Mouse (Mus musculus) olfactory bulb, adult 2 months (tissue): ENCODE measurements around the gene Gdf3. TPM values are rescaled to one million over a fixed set of nuclear protein-coding genes. Genes with fewer than 3 reads are reported as not detected.
"Not testable (repeated sequence)": the region's sequence is repeated elsewhere in the genome, so short reads cannot be mapped to it uniquely, and the experiment has no call there.

Experiments used
- H3K27ac ChIP-seq: fragments of 200-500 bp; 2 replicates; pipeline ENCODE4 v1.5.1; 2012; ENCODE audit warnings: low read depth, low read length; ENCODE audit not compliant: insufficient read depth
- H3K4me1 ChIP-seq: fragments of 200-500 bp; 2 replicates; pipeline ENCODE4 v1.6.1; 2012; ENCODE audit warnings: low read length; ENCODE audit not compliant: control insufficient read depth, insufficient read depth
- H3K4me3 ChIP-seq: fragments of 200-500 bp; 2 replicates; pipeline ENCODE4 v1.5.1; 2012; ENCODE audit warnings: mild to moderate bottlenecking, low read depth, low read length, moderate library complexity; ENCODE audit not compliant: insufficient read depth
- CTCF ChIP-seq: fragments of 200-500 bp; IDR thresholded peaks from 2 replicates; pipeline ENCODE4 v1.5.1; 2012; ENCODE audit warnings: low read depth, mild to moderate bottlenecking, low read length, moderate library complexity; ENCODE audit not compliant: insufficient read depth
- POLR2A ChIP-seq: fragments of 200-500 bp; IDR thresholded peaks from 2 replicates; pipeline ENCODE4 v1.6.1; 2012; ENCODE audit warnings: mild to moderate bottlenecking, low read depth, low read length, moderate library complexity; ENCODE audit not compliant: insufficient read depth
- WGBS: fragments of 180-500 bp; shearing (Covaris S2); methylation state at CpG from one replicate; pipeline ENCODE4 v1.1.7; 2018; 5-methylcytosine and 5-hydroxymethylcytosine counted together
- polyA plus RNA-seq: library from polyadenylated mRNA; stranded (reverse); fragments of >200 nt; gene quantifications from 2 replicates; pipeline ENCODE4 v1.2.4, GENCODE M21; 2012; ENCODE audit warnings: low replicate concordance; ENCODE audit not compliant: missing spikeins, insufficient read depth, insufficient read length

Gdf3 gene
- polyA plus RNA-seq, 1 experiment = not detected

DNA sequence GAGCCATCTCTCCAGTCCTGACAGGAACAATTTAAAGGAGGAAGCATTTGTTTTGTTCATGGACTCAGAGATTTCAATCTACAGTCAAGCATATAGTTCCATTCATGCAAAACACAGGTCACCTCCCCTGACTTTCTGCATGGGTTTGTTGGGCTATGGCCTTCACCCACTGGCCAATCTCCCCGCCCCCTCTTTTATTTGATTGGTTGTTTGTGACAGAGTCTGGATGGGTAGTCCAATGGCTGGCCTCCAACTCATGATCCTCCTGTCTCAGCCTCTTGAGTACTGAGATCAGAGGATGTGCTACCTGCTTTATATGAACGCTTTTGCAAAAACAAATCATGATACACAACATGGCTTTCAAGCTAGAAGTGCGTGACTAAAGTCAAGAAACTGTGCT lies 32.9 kb downstream of the Gdf3 start:
- Histone ChIP-seq H3K27ac (no peak overlapping the region), H3K4me3 (no peak overlapping the region), H3K4me1 (no peaks in the 10 kb centered on the region)
- 97% methylated on average over 3 of the region's 3 CpGs for WGBS
- no peak for TF ChIP-seq POLR2A
- no peak for TF ChIP-seq CTCF

DNA sequence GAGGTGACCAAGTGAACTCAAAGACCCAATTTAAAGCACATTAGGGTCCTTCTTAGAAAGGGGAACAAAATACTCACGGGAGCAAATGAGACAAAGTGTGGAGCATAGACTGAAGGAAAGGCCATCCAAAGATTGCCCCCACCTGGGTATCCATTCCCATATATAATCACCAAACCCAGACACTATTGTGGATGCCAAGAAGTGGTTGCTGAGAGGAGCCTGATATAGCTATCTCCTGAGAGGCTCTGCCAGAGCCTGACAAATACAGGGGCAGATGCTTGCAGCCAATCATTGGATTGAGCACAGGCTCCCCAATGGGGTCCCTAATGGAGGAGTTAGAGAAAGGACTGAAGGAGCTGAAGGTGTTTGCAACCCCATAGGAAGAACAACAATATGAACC lies 34.9 kb downstream of the Gdf3 start:
- H3K4me3 ChIP-seq, H3K4me1 ChIP-seq, H3K27ac ChIP-seq: not testable (repeated sequence)
- WGBS = 98% methylated on average over 1 of the region's 1 CpGs

DNA sequence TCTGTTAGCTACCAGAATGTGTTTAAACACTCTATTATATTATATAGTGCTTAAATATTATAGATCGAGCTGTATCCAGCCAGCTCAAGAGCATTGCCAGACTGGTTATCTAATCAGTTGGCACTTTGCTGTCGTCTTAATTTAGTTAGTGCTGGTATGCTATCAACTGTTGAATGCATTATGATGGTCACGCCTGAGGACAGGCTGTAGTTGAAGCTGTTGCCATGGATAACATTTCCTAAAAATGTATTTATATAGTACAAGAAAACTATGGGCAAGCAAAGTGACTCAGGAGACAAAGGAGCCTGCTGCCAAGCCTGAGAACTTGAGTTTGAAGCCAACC lies 38.3 kb downstream of the Gdf3 start:
- H3K27ac ChIP-seq = no peak overlapping the region
- TF ChIP-seq POLR2A (no peak), CTCF (no peak)
- H3K4me3 ChIP-seq = no peak overlapping the region
- no peaks in the 10 kb centered on the region for H3K4me1 ChIP-seq
- WGBS = 95% methylated on average over 3 of the region's 3 CpGs

DNA sequence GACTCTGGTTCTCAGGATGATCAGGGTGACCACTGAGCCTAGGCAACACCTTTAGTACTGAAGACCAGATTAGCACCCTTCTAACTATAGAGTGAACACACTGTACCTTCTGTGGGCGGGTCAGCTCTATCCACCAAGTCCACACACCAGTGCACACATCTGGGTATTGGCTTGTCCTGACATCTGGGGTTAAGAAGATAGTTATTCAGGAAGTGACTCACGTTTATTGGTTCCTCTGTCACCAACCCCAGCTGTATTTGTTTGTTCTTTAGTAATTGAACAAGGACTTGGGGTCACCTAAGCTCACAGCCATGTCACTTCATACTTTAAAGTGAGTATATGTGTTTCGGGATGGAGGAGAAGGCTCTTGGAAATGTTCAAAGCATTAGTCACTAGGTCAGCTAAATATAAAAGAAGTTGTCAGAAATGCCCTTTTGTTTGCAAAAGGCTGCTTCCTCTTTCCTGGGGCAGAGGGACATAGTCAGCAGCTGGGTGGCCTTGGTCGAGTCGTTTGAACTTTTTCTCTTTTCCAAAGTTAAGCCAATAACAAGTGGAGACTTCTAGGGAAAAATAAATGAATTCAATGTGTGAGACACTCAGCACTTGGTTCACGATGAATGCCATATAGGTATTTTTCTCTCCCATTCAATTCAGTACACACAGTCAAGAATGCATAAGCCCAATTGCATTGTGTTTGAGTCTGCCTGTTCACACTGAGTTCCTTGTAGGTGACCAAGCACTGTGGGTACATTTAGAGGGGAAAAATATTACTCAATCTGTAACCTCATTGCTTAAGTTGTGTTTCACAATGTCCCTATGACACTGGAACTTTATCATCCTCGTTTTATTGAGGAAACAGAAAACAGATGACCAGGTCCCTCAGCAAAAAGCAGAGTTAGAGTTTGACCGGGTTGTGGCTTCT lies 38.9 kb downstream of the Gdf3 start:
- no peak overlapping the region for H3K27ac ChIP-seq
- H3K4me1 ChIP-seq = no peaks in the 10 kb centered on the region
- H3K4me3 ChIP-seq = no peak overlapping the region
- WGBS = 75% methylated on average over 8 of the region's 8 CpGs
- TF ChIP-seq POLR2A = no peak

DNA sequence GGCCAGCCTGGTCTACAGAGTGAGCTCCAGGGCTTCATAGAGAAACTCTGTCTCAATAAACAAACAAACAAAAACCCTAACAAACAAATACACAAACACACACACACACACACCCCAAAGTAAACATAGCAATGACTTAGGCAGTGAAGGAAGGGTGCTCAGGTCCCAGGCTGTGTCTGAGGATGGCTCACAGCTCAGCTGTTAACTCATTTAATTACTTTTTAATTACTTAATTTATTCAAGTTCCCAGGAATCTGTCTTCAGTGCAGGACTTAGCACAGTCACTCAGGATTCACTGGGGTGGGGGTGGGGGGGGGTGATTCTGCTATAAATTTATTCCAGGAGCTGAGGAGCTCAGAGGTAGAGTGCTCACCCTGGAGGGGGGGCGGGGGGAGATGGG lies 40.1 kb downstream of the Gdf3 start:
- Histone ChIP-seq H3K27ac (no peak overlapping the region), H3K4me1 (no peaks in the 10 kb centered on the region), H3K4me3 (no peak overlapping the region)
- TF ChIP-seq POLR2A (no peak), CTCF (no peak)
- WGBS = 67% methylated on average over 1 of the region's 1 CpGs

DNA sequence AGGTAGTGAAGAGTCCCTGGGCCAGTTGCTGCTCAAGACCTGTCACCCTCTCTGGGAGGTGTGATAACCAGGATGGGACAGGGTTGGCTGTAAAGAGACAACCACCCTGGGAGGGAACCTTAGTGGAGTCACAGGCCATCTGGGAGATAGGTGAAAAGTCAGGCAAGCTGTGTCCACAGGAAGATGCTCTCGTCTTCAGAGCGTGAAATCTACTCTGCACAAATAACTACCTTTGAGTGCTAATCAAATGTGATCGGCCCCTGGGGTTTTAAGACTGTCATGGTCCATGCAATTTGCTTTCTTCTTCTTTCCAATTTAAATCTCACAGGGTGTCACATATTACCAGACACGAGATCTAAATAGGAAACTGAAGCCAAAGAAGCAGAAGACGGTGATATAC lies 40.8 kb downstream of the Gdf3 start:
- Histone ChIP-seq H3K4me3 (no peak overlapping the region), H3K4me1 (no peaks in the 10 kb centered on the region), H3K27ac (no peak overlapping the region)
- TF ChIP-seq CTCF (no peak), POLR2A (no peak)
- 59% methylated on average over 5 of the region's 5 CpGs for WGBS

DNA sequence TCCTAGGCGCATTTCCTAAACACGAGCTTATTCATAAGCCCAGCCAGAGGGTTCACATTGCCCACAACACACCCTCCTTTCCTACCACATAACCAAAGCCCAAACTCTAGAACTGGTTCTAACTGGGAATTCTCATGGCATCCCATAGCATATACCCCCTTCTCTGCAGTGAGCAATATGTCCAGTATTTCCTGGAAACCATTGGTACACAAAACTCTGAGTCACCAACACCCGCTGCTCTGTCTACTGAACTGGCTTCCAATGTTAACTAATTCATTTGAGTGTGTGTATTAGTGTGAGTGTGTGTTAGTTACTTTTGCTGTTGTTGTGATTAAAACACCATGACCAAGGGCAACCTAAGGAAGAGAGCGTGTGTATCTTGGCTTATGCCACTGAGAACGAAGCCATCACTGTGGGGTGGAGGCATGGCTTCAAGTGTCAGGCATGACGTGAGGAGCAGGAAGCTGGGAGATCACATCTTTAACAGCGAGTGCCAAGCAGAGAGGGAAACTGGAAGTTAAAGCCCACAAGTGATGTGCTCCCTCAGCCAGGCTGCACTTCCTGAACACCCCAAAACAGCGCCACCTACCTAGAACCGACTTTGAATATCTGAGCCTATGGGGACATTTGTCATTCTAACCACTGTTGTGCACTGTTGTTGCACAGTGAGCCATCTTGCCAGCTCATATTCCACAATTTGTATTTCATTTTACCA lies 44.7 kb downstream of the Gdf3 start:
- no peak overlapping the region for H3K4me3 ChIP-seq
- no peak overlapping the region for H3K27ac ChIP-seq
- 91% methylated on average over 9 of the region's 9 CpGs for whole genome bisulfite sequencing
- no peak for TF ChIP-seq POLR2A
- no peak for TF ChIP-seq CTCF
- H3K4me1 ChIP-seq = no peaks in the 10 kb centered on the region

DNA sequence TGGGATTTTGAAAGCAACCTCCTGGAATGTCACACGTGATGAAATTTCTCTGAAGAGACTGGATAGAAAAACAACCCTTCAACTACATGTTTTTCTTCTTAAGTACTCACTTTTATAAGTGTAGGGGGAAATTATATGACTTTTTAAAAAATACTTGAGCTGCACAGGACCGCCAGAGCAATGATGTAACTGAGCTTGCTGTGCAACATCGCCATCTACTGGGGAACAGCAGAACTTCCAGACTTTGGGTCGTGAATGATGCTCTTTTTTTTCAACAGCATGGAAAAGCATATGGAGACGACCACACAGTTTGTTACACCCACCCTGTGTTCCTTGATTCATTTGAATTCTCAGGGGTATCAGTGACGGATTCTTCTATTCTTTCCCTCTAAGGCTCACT lies 47.4 kb downstream of the Gdf3 start:
- H3K4me3 ChIP-seq = no peak overlapping the region
- WGBS = under 1% methylated on average over 6 of the region's 6 CpGs
- TF ChIP-seq POLR2A = no peak
- TF ChIP-seq CTCF = no peak

DNA sequence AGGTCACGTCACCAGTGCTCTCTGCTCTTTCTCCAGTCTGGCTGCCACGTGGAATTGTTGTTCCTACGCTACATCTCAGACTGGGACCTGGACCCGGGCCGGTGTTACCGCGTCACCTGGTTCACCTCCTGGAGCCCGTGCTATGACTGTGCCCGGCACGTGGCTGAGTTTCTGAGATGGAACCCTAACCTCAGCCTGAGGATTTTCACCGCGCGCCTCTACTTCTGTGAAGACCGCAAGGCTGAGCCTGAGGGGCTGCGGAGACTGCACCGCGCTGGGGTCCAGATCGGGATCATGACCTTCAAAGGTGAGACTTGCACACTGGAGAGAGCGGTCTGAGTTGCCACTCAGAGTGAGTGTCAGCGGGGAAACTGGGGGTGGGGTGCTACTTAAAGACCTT lies 48.9 kb downstream of the Gdf3 start:
- TF ChIP-seq CTCF (no peak), POLR2A (no peak)
- Histone ChIP-seq H3K4me1 (no peaks in the 10 kb centered on the region), H3K27ac (no peak overlapping the region), H3K4me3 (no peak overlapping the region)
- 88% methylated on average over 20 of the region's 20 CpGs for WGBS

More for the DNA sequence above, 47.4 kb downstream of the Gdf3 start:
- no peaks in the 10 kb centered on the region for H3K4me1 ChIP-seq
- H3K27ac ChIP-seq = no peak overlapping the region

DNA sequence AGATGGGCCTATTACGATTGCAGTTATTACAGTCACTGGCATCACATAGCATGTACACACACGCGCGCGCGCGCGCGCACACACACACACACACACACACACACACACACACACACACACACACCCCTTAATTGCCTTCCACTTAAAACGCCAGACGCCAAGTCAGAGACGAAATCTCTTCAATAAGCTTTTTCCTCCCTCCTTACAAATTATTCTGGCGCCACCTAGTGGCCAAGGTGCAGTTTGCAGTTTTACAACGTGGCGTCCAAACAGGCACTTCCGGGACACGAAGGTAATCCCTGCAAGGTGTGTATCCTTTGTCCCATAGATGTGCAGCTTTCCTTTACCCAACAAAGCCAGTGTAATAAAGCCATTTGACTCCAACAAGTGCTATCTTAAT lies 49.5 kb downstream of the Gdf3 start:
- Histone ChIP-seq H3K27ac (no peak overlapping the region), H3K4me1 (no peaks in the 10 kb centered on the region), H3K4me3 (peak overlapping the region; percentile 36)
- TF ChIP-seq POLR2A (no peak), CTCF (peak; percentile 62; the same call in 1 of the 2 replicates)
- 2% methylated on average over 17 of the region's 17 CpGs for WGBS
